Mouse (Mus musculus) left cerebral cortex, postnatal 10 days (tissue): Measurements from ENCODE around the gene Prss8. TPM values are rescaled to one million over a fixed set of nuclear protein-coding genes. Genes with fewer than 3 reads are reported as not detected.

Experiments used
- DNase-seq, 2 experiments: peaks; one replicate each; pipeline ENCODE4 v3.0.0; 2021 to 2022; ENCODE audit warnings: low spot score in 2 of 2, mixed read lengths in 1 of 2; ENCODE audit errors: extremely low spot score in 1 of 2
- intact Hi-C: fragments of 180-260 bp; cut with DNase I; formaldehyde crosslinking; loops from one replicate; pipeline ENCODE4 v1.15.1; 2025
- total RNA-seq, 2 experiments: library from RNA; stranded (reverse); gene quantifications; 2 replicates each; pipeline ENCODE4 v1.2.3; 2021

The Prss8 gene
- total RNA-seq, 2 experiments from 2014 or later = 0.64 to 0.81 TPM

DNA sequence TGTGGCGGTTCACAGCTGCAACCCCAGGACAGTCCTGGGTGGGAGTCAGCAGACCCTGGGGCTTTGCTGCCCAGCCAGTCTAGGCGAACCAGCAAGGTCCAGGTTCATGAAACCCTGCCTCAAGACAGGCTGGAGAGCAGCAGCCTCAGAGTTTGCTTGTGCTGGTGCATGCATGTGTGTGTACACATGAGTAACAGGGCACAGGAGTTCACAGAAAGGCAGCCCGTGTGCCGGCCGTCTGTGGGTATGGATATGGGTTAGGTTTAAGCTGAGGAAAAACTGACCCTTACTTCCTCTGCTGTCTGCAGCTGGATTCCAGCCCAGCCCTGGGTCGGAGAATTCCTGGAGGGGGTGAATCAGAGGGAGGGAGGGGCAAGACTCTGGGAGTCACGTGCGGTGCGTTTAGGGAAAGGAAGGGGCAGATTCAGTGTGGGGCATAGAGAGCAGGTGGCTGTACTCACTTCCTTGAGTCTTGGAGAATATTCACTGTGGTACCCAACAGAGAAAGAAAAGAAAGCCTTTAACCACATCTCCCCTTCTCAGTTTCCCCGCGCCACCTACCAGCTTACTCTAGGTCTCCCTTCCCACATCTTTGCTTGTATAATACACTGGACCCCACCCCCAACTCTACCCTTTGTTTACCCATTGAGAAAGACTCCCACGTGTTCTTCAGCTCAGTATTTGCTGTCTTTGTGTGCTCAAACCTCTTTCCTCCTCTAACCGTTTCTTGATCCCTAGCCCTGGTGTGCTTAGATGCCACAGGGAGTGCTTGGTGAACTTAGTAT is 1.6 kb upstream of the Prss8 start:
- intact Hi-C loops = no loop called here
- peak in 1 of 2 experiments; percentile 62 for DNase-seq

- DNase-seq = no peak
- intact Hi-C loops = no loop called here
These were observed 732 bp upstream of the Prss8 start for GRCm38 (mm10) chr7:127930636-127931035.

DNA sequence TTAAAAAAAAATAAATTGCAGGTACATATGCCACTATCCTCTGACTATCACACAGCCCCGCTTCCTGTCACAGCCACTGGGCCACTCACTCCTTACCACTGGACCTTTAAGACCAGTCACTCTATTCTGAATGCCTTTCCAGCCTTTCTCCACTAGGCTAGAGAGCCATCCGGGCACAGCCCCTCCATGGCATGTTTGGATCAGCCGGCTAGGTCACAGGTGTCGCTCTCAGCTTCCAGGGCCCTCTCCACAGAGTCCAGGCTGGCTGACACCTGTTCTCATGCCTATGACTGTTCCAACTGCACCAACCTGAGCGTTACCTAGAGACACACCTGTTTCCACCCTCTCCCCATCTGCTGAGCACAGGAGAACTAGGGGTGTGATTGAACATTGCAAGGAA is 1.3 kb downstream of the Prss8 start:
- intact Hi-C loops = no loop called here
- no peak for DNase-seq

DNA sequence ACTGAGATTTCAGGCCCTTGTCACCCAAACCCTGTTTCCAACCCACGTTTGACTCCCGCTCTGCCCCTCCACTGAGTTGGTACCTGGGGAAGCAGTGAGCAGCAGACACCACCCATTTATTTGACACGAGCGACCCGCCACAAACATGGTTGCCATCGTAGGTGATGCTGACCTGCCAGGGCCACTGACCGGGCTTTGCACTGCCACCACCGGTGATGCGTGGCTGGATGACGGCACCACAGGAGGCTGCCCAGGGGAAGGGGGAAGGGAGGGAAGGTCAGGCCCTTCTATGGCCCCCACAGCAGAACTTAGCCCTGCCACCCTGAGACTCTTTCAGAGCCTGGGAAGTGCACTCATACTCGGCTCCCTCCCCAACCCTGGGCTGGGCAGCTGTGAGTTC is 2.2 kb downstream of the Prss8 start:
- intact Hi-C loops = no loop called here
- no peak for DNase-seq

- intact Hi-C loops = no loop called here
- no peak for DNase-seq
These were observed 3.1 kb downstream of the Prss8 start for GRCm38 (mm10) chr7:127926846-127927245.

GRCm38 (mm10) chr7:127926066-127926465 is 3.8 kb downstream of the Prss8 start:
- intact Hi-C loops = no loop called here
- DNase-seq = no peak

DNA sequence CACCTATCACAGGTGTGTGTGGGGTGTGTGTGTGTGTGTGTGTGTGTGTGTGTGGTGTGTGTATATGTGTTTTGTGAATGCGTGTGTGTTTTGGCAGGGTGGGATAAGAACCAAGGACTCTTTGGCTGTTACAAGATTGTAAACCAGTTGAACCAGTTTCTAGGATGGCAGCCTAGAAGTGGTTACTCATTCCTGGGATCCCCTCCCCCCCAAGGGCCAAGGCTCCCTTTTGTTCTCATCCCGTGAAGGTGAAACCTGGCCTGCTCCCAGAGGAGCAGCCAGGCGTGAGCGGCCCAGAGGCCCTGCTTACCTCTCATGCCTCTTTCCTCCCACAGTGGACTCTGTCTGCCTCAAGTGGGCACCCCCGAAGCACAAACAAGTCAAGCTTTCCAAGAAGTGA is 4.7 kb downstream of the Prss8 start:
- DNase-seq = no peak
- intact Hi-C loops = no loop called here

DNA sequence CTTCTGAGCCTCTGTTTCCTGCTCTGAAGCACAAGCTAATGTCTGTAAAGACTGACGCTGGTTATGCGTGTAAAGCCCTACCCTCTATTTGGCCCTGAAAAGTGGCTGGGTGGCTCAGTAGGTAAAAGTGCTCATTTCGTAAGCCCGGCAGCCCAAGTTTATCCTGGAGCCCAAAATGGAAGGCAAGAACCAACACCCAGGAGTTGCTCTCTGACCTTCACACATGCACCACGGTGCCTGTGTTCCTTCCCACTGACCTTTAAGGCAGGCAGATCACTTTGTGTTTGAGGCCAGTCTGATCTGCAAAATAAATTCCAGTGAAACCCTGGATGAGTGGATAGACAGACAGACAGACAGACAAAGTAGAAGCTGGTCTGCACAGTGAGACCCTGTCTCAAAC is 6.2 kb downstream of the Prss8 start:
- intact Hi-C loops = no loop called here
- DNase-seq = no peak

GRCm38 (mm10) chr7:127922451-127923275 is 7.2 kb downstream of the Prss8 start:
- DNase-seq = no peak

DNA sequence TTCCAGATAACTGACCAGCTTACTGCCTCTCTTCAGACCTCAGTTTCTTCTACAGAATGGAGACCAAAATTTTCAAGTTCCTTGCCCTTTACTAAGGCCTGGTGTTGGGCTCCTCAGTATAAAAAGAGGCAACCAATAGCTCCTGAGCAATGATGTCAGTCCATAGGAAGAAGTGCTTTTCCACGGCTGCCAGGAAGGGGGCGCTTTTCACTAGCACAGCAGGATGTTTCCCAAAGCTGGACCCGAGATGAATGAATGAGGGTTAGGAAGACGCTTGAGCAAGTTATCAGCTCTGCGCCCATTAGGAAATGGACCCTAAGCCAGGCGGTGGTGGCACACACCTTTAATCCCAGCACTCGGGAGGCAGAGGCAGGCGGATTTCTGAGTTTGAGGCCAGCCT is 8.4 kb downstream of the Prss8 start:
- no peak for DNase-seq
- intact Hi-C loops = no loop called here

More at GRCm38 (mm10) chr7:127922451-127923275, 7.2 kb downstream of the Prss8 start:
- intact Hi-C loops = no loop called here

DNA sequence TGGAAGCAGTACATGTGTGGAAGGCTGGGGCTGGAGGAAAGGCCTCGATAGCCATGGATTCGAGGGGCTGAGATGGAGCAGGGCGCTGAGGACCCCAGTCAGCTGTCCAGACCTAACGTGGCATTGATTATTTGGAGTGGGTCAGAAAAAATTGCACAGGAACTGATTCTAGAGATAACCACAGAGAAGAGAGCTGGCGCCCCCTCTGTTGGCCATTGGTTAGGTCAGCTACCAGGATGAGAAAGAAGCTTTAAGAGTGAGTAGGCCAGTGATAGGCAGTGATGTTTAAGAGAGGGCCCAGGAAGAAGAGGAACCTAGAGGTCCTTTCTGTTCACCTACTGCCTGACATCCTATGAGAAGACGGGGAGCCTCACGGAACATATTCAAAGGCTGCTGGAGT is 10.6 kb downstream of the Prss8 start:
- no peak for DNase-seq
- intact Hi-C loops = no loop called here

- DNase-seq = peak in 1 of 2 experiments; percentile 55
- intact Hi-C loops = no loop called here
These were observed 11.7 kb downstream of the Prss8 start for GRCm38 (mm10) chr7:127918203-127918602.

DNA sequence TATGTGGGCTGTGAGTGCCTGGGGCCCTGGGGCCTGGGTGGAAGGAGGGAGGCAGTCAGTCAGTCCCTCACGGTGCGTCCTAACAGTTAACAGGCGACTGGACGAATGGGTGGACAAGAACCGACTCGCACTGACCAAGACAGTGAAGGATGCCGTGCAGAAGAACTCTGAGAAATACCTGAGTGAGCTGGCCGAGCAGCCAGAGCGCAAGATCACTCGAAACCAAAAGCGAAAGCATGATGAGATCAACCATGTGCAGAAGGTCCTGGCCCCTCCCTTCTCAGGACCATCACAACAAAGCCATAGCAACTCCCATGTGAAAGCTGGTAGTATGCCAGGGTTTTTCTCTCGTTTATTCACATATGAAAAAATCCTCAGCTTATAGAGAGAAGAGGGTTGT is 14.6 kb downstream of the Prss8 start:
- intact Hi-C loops = no loop called here

DNA sequence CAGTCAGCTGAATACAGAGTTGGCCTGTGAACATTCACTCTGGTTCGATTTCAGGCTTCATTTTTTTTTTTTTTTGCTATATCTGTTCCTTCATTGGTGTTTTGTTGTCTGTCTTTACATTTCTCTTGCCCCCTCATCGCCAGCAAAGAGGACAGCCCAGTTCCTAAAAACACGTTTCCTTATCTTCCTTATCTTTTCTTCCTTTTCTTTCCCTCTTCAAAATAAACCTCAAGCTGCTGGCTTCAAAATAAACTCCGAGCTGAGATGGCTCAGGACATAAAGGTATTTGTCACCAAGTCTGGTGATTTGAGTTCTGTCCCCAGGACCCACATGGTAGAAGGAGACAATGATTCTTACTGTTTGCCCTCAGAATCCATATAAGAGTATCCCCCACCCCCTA is 17.0 kb downstream of the Prss8 start:
- intact Hi-C loops = no loop called here
- no peak for DNase-seq

More for the DNA sequence above, 14.6 kb downstream of the Prss8 start:
- no peak for DNase-seq

DNA sequence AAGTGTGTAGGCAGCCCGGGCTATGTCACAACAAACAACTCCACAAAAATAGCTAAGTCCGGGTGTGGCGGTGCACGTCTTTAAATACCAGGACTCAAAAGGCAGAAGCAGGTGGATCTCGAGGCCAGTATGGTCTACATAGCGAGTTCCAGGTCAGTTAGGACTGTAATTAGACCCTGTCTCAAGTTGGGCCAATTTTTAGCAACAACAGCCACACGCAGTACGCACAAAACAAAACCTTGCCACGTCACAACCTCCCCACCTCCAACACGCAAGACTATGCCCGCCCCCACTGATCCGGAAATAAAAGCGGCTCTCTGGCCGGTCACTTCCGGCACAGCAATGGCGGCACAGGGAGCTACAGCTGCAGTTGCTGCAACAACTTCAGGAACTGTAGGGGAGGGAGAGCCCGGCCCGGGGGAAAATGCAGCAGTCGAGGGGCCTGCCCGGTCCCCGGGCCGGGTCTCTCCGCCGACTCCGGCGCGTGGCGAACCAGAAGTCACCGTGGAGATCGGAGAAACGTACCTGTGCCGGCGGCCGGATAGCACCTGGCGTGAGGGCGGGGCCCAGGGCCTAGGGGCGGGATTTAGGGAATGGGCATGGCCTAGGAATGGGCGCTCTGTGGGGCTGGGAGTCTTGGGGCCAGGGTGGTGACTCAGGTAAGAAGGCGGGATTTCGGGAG is 17.6 kb downstream of the Prss8 start, which contains the start of gene Kat8:
TSS of gene Kat8 (plus strand) at position 327 of the 682 bp plus-strand sequence.
- intact Hi-C loops = no loop called here
- peak; percentile 76 to 92 for DNase-seq

GRCm38 (mm10) chr7:127908656-127909055 is 21.2 kb downstream of the Prss8 start:
- DNase-seq = no peak
- intact Hi-C loops = no loop called here

GRCm38 (mm10) chr7:127907939-127908338 is 22.0 kb downstream of the Prss8 start:
- intact Hi-C loops = no loop called here
- DNase-seq = no peak

DNA sequence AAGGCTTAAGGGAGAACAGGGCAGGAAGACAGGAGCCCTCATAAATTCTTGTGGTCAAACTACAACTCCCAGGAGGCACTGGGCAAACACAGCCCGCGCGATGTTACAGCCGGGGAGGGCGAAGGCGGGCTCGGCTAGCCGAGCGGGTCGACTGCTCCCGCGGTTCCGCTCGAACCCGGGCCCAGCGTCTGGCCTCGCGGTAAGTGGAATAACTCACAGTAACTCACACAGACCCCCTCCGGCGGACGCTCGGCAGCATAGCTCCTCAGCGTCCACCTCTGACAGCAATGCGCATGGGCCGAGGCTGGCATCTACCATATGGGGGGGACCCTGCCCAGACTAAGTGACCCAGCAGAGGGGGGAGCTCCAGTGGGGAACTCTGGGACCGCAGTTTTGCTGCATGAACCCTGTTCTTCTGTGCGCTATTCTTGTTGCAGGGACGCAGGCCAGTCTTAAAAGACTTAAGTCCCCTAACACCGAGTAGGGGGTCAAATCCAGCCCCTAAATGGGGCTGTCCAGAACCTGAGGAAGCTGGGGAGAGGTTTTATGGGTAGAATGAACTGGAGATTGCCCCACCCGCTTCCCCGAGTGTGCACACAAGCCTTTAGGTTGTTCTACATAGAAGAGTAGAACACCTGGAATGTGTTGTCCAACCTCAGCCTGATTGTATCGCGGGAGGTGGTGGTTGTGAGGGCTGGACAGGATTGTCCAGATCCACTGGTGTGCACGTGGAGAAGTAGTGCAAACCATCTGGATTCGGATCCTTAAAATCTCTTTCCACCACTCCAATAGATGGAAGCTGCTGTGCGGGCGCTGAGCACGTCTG is 25.7 kb downstream of the Prss8 start, which contains the start of gene Bckdk:
TSS of gene Bckdk (plus strand) at position 112 of the 826 bp plus-strand sequence.
- DNase-seq = peak; percentile 75 to 92
- intact Hi-C loops = no loop called here

DNA sequence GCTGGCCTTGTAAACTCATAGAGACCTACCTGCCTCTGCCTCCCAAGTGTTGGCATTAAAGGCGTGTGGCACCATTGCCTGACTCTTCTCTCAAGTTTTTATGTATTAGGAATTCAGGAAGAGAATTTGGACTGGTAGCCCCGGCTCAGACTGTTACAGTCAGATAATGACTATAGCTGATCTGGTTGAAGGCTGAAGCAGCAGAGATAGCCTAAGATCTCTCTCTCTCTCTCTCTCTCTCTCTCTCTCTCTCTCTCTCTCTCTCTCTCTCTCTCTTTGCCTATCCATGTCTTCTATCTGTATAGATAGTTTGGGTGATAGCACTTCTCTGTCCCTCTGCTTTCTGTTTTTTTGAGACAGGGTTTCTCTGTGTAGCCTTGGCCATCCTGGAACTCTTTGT is 28.1 kb downstream of the Prss8 start:
- no peak for DNase-seq
- intact Hi-C loops = no loop called here
